Mouse (Mus musculus) midbrain, embryonic 14.5 days (tissue): ENCODE measurements around the gene Scel. TPM values are rescaled to one million over a fixed set of nuclear protein-coding genes. Genes with fewer than 3 reads are reported as not detected.

ENCODE experiments used
- ATAC-seq: fragments of 200-750 bp; cut with Nextera tagmentation; 2 replicates; pipeline ENCODE4 v1.8.0; 2017; ENCODE audit warnings: moderate number of reproducible peaks, moderate library complexity; ENCODE audit not compliant: low FRiP score, low TSS enrichment
- DNase-seq: peaks from one replicate; pipeline ENCODE4 v3.0.0-alpha.2; 2015
- H3K27ac ChIP-seq: fragments of 300-500 bp; sonication (generic); replicated peaks from 2 replicates; pipeline ENCODE4 v1.5.1; 2014; ENCODE audit warnings: mild to moderate bottlenecking, low read depth, low read length, moderate library complexity
- H3K27me3 ChIP-seq: fragments of 300-500 bp; sonication (generic); 2 replicates; pipeline ENCODE4 v1.6.1; 2014; ENCODE audit warnings: low read length, control low read depth, mixed read lengths; ENCODE audit not compliant: control insufficient read depth, insufficient read depth
- H3K36me3 ChIP-seq: fragments of 300-500 bp; sonication (generic); 2 replicates; pipeline ENCODE4 v1.6.1; 2014; ENCODE audit warnings: low read length, control low read depth; ENCODE audit not compliant: control insufficient read depth, insufficient read depth
- H3K4me1 ChIP-seq: fragments of 300-500 bp; sonication (generic); 2 replicates; pipeline ENCODE4 v1.6.1; 2014; ENCODE audit warnings: mild to moderate bottlenecking, antibody characterized with exemption, low read length, control low read depth; ENCODE audit not compliant: control insufficient read depth, insufficient read depth
- H3K4me2 ChIP-seq: fragments of 300-500 bp; sonication (generic); 2 replicates; pipeline ENCODE4 v1.6.1; 2014; ENCODE audit warnings: mild to moderate bottlenecking, low read length, moderate library complexity
- H3K4me3 ChIP-seq: fragments of 300-500 bp; sonication (generic); replicated peaks from 2 replicates; pipeline ENCODE4 v1.5.1; 2014; ENCODE audit warnings: low read depth, low read length
- H3K9ac ChIP-seq: fragments of 300-500 bp; sonication (generic); replicated peaks from 2 replicates; pipeline ENCODE4 v1.6.1; 2014; ENCODE audit warnings: mild to moderate bottlenecking, low read length, moderate library complexity
- H3K9me3 ChIP-seq: fragments of 300-500 bp; sonication (generic); 2 replicates; pipeline ENCODE4 v1.6.1; 2016; ENCODE audit warnings: low read length, control low read depth, mixed read lengths; ENCODE audit not compliant: control insufficient read depth
- WGBS: fragments of 180-500 bp; shearing (Covaris S2); extraction: QIAGEN DNeasy Blood & Tissue Kit; methylation state at CpG from one replicate; pipeline ENCODE4 v1.1.7; 2014; 5-methylcytosine and 5-hydroxymethylcytosine counted together
- polyA plus RNA-seq: library from polyadenylated mRNA; unstranded; fragments of >200 nt; fragmentation: Nextera tagmentation; extraction: Ambion mirVana; gene quantifications from 2 replicates; pipeline ENCODE4 v1.2.1, GENCODE M21; 2014

The Scel gene
- polyA plus RNA-seq, 1 experiment from 2014 or later: 0.20 TPM

GRCm38 (mm10) chr14:103477281-103477680 lies 35.9 kb upstream of the Scel start:
- Histone ChIP-seq H3K4me1 (no peaks in the 10 kb centered on the region), H3K9me3 (no peaks in the 10 kb centered on the region), H3K36me3 (no peaks in the 10 kb centered on the region), H3K4me2 (no peak overlapping the region), H3K4me3 (no peak overlapping the region), H3K9ac (no peak overlapping the region), H3K27me3 (no peaks in the 10 kb centered on the region), H3K27ac (no peak overlapping the region)
- DNase-seq (no peak), ATAC-seq (no peak)
- WGBS: 79% methylated on average over 3 of the region's 3 CpGs

DNA sequence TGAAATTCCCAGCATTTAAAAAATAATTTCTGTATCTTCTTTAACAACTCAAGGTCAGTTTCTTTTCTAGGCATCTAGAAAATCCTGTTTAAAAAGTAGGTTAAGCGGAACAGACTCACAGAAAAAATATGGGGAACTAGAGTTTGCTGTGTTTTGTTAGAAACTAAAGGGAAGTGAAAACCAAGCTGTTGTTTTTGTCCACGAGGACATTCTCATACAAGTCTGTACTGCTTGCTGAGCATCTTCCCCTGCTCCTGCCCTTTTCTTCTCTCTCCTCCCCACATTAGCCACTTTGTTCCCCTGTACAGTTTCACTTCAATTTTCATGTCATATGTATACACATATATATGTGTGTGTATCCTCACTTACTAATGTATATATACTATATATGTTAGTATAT lies 35.2 kb upstream of the Scel start:
- 82% methylated on average over 2 of the region's 2 CpGs for WGBS

GRCm38 (mm10) chr14:103479446-103479845 lies 33.7 kb upstream of the Scel start:
- ATAC-seq (no peak), DNase-seq (no peak)
- Histone ChIP-seq H3K36me3 (no peaks in the 10 kb centered on the region), H3K27ac (no peak overlapping the region), H3K27me3 (no peaks in the 10 kb centered on the region), H3K9ac (no peak overlapping the region), H3K4me3 (no peak overlapping the region), H3K9me3 (no peaks in the 10 kb centered on the region), H3K4me1 (no peaks in the 10 kb centered on the region), H3K4me2 (no peak overlapping the region)
- WGBS: 69% methylated on average over 7 of the region's 7 CpGs

More for the DNA sequence above, 35.2 kb upstream of the Scel start:
- Histone ChIP-seq H3K9me3 (no peaks in the 10 kb centered on the region), H3K4me3 (no peak overlapping the region), H3K27me3 (no peaks in the 10 kb centered on the region), H3K4me1 (no peaks in the 10 kb centered on the region), H3K27ac (no peak overlapping the region), H3K9ac (no peak overlapping the region), H3K4me2 (no peak overlapping the region), H3K36me3 (no peaks in the 10 kb centered on the region)
- ATAC-seq (no peak), DNase-seq (no peak)

- no peaks in the 10 kb centered on the region for H3K9me3 ChIP-seq
- H3K4me1 ChIP-seq: no peaks in the 10 kb centered on the region
- no peaks in the 10 kb centered on the region for H3K27me3 ChIP-seq
- H3K4me2 ChIP-seq: no peak overlapping the region
- no peak overlapping the region for H3K9ac ChIP-seq
- ATAC-seq: no peak
- no peaks in the 10 kb centered on the region for H3K36me3 ChIP-seq
- DNase-seq: no peak
- no peak overlapping the region for H3K27ac ChIP-seq
- WGBS: 92% methylated on average over 7 of the region's 7 CpGs
- H3K4me3 ChIP-seq: no peak overlapping the region
These were observed 31.6 kb upstream of the Scel start for GRCm38 (mm10) chr14:103481514-103481913.

DNA sequence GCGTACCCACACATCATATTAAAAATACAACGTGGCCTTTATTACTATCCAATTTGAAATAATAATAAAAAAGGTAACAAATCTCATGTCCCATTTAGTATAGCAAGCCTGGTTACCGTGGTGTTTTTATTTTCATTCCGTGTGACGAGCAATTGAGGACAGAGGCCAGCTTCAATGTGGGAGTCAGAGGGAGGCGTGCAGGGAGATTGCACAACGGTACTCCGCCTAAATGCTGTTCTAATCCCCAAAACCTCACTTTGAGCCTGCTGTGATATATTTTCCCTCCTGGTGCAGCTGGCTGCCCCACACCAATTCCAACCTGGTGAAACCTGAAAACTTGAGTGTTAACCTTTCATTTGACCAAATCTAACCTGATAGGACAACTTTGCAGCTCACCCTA lies 27.5 kb upstream of the Scel start:
- no peak for ATAC-seq
- no peak overlapping the region for H3K4me3 ChIP-seq
- no peak overlapping the region for H3K27ac ChIP-seq
- WGBS: 92% methylated on average over 8 of the region's 8 CpGs
- no peaks in the 10 kb centered on the region for H3K27me3 ChIP-seq
- no peaks in the 10 kb centered on the region for H3K36me3 ChIP-seq
- H3K9me3 ChIP-seq: no peaks in the 10 kb centered on the region
- DNase-seq: no peak
- no peak overlapping the region for H3K9ac ChIP-seq
- H3K4me2 ChIP-seq: no peak overlapping the region
- H3K4me1 ChIP-seq: no peaks in the 10 kb centered on the region

- H3K4me2 ChIP-seq: no peak overlapping the region
- no peak for ATAC-seq
These were observed 26.2 kb upstream of the Scel start for GRCm38 (mm10) chr14:103486974-103487373.

GRCm38 (mm10) chr14:103488659-103489058 lies 24.5 kb upstream of the Scel start:
- no peaks in the 10 kb centered on the region for H3K4me1 ChIP-seq
- ATAC-seq (no peak), DNase-seq (peak; percentile 64)
- no peaks in the 10 kb centered on the region for H3K27me3 ChIP-seq
- no peak overlapping the region for H3K4me2 ChIP-seq
- H3K4me3 ChIP-seq: no peak overlapping the region
- H3K36me3 ChIP-seq: no peaks in the 10 kb centered on the region
- 65% methylated on average over 3 of the region's 3 CpGs for WGBS
- H3K9ac ChIP-seq: no peak overlapping the region
- peaks cover 8% of the 10 kb centered on the region; the same call in 1 of the 2 replicates for H3K9me3 ChIP-seq
- no peak overlapping the region for H3K27ac ChIP-seq

More at GRCm38 (mm10) chr14:103486974-103487373, 26.2 kb upstream of the Scel start:
- H3K9me3 ChIP-seq: no peaks in the 10 kb centered on the region
- no peak overlapping the region for H3K27ac ChIP-seq
- H3K27me3 ChIP-seq: no peaks in the 10 kb centered on the region
- no peaks in the 10 kb centered on the region for H3K4me1 ChIP-seq
- H3K4me3 ChIP-seq: no peak overlapping the region
- H3K9ac ChIP-seq: no peak overlapping the region
- DNase-seq: no peak
- WGBS: 93% methylated on average over 5 of the region's 5 CpGs
- H3K36me3 ChIP-seq: no peaks in the 10 kb centered on the region

DNA sequence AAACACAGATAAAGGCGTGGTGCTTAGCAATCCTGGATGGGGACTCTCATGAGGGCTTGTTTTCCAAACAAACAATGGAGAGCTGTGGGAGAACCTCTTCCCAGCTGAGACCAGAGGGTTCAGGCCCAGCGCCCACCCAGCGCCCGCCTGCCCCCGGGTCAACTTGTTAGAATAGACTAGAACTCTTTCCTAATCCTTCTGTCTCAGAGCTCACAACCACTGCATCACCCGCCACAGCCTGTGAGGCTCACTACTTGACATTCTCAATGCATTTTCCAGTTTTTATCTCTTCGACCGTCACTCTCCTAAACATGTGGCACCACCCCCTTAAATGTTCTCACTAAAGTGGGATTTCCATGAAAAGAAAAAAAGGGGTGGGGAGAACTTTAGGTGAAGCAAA lies 14.9 kb upstream of the Scel start:
- no peak overlapping the region for H3K4me2 ChIP-seq
- no peaks in the 10 kb centered on the region for H3K36me3 ChIP-seq
- H3K27ac ChIP-seq: no peak overlapping the region
- H3K4me3 ChIP-seq: no peak overlapping the region
- 43% methylated on average over 8 of the region's 8 CpGs for WGBS
- no peaks in the 10 kb centered on the region for H3K27me3 ChIP-seq
- ATAC-seq (no peak), DNase-seq (no peak)
- no peaks in the 10 kb centered on the region for H3K4me1 ChIP-seq
- 0 out of 2 replicates have a peak, but pooled peaks cover under 1% of the 10 kb centered on the region for H3K9me3 ChIP-seq
- no peak overlapping the region for H3K9ac ChIP-seq

DNA sequence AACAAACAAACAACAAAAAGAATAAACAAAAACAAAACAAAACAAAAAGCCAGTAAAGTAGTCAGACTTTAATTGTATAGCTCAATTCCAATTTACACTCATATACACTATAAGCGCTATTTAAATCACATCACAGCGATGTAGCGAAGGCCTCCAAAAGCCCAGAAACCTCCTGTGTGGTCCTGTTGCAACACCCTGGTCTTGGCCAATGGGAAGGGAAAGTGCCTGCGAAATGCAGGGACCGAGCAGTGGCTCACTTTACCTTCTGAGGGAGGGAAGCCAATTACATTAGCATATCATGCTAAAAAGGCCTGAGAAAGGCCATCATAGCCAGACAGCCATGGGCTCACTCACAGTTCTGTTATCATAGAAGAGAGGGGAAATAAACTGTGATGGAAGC lies 14.5 kb upstream of the Scel start:
- no peak overlapping the region for H3K9ac ChIP-seq
- H3K4me3 ChIP-seq: no peak overlapping the region
- ATAC-seq (no peak), DNase-seq (no peak)
- 74% methylated on average over 5 of the region's 5 CpGs for WGBS
- H3K36me3 ChIP-seq: no peaks in the 10 kb centered on the region
- H3K4me2 ChIP-seq: no peak overlapping the region
- no peak overlapping the region for H3K27ac ChIP-seq
- H3K4me1 ChIP-seq: no peaks in the 10 kb centered on the region
- H3K27me3 ChIP-seq: no peaks in the 10 kb centered on the region
- H3K9me3 ChIP-seq: no peaks in the 10 kb centered on the region
